Comparison of ENCODE assay signal across 17 mouse cellular contexts in genomic region chr1:132264577-132264976, GRCm38 (mm10). TPM values are rescaled to one million over a fixed set of nuclear protein-coding genes. Genes with fewer than 3 reads are reported as not detected.
A peak's percentile ranks its signal among the peaks of the same experiment; 100 is the strongest.
DNase-seq lines count a peak whose midpoint lies in the region; ATAC-seq and TF ChIP-seq lines count a peak whose summit lies in the region.
"Had no signal": no experiment of that assay in that cellular context is flagged by ENCODE, and none has a peak within 500 bp of the region (broad histone marks: within the 10 kb centered on the region; RNA-seq: fewer than 3 reads in every experiment).

No protein-coding gene starts in this region.

- TF ChIP-seq CTCF in C2C12 (IDR thresholded peaks at IDR 0.05; ENCODE audit: control insufficient read depth, insufficient read depth, insufficient read length) = no peak

- H3K79me3 ChIP-seq in C2C12 (ENCODE audit: low read depth) = no peaks in the 10 kb centered on the region

- H3K79me2 ChIP-seq in C2C12 (ENCODE audit: control insufficient read depth, insufficient read depth) = no peaks in the 10 kb centered on the region

- peak; percentile 1 for DNase-seq in CD4-positive, CD25-positive, alpha-beta regulatory T cell, adult 2 months (ENCODE audit: low read depth, low spot score)
- DNase-seq in R1 (ENCODE audit: low read depth, low spot score) = peak; percentile 89
- DNase-seq in liver = peak; percentile 69
- no peak for DNase-seq in kidney, postnatal 25 days
- no peak for DNase-seq in cerebellum, postnatal 36 days
- DNase-seq: cerebellum, adult 11 months had no signal

- H3K27me3 ChIP-seq in C2C12 (ENCODE audit: control insufficient read depth, insufficient read depth, insufficient read length) = no peaks in the 10 kb centered on the region
- H3K27me3 ChIP-seq: limb, embryonic 12.5 days had no signal

- no peaks in the 10 kb centered on the region for H3K36me3 ChIP-seq in C2C12 (ENCODE audit: control insufficient read depth, insufficient read depth)
- H3K36me3 ChIP-seq: embryonic facial prominence, embryonic 10.5 days; limb, embryonic 12.5 days had no signal

- no peak for ATAC-seq in CD4-positive, CD25-positive, alpha-beta regulatory T cell, adult 4 months
- no peak for ATAC-seq in megakaryocyte, adult 5-6 weeks (ENCODE audit: poor library complexity, severe bottlenecking)
- ATAC-seq: hindbrain, postnatal 0 days had no signal

- H3ac ChIP-seq in C2C12 (ENCODE audit: control insufficient read depth, insufficient read length, low read depth) = no peak overlapping the region

- no peak overlapping the region for H3K4me3 ChIP-seq in C2C12 (ENCODE audit: insufficient read depth, poor library complexity, severe bottlenecking)
- H3K4me3 ChIP-seq: embryonic facial prominence, embryonic 10.5 days; limb, embryonic 12.5 days had no signal

TF ChIP-seq in C2C12, 6 proteins besides CTCF, POLR2A, EP300 and RAD21:
- TF ChIP-seq MYOD1 (IDR thresholded peaks at IDR 0.05; ENCODE audit: control insufficient read depth, insufficient read length, low read depth) (no peak), CEBPB (IDR thresholded peaks at IDR 0.05; ENCODE audit: low read depth) (peak; percentile 20)

RNA-seq across cellular contexts. Expression of gene Klhdc8a, which starts 33.8 kb away (rescaled TPM):
- polyA plus RNA-seq in CD4-positive, CD25-positive, alpha-beta regulatory T cell, adult 4 months (2017; shearing (Covaris generic)) = under 1 TPM in 1 of 2 experiments, not detected in 1; 0.07 TPM
- 19.0 TPM for polyA plus RNA-seq in C2C12 (2012; fragmentation: generic; extraction: Trizol)
- not detected in 2 replicates for total RNA-seq in megakaryocyte, adult 5-6 weeks (2015)
- not detected in 2 replicates for total RNA-seq in megakaryocyte, adult 5-6 weeks (2017)

RNA-seq across cellular contexts. Expression of gene Gm10188, which starts 35.0 kb away (rescaled TPM):
- polyA plus RNA-seq in CD4-positive, CD25-positive, alpha-beta regulatory T cell, adult 4 months (2017; shearing (Covaris generic)) = not detected
- polyA plus RNA-seq in C2C12 (2012; fragmentation: generic; extraction: Trizol) = not detected
- total RNA-seq in megakaryocyte, adult 5-6 weeks (2015) = not detected in 2 replicates
- total RNA-seq in megakaryocyte, adult 5-6 weeks (2017) = not detected in 2 replicates
- total RNA-seq: gastrocnemius, adult 8-10 months; hindbrain, postnatal 0 days; layer of hippocampus, postnatal 25 days had no signal
- polyA plus RNA-seq: embryonic facial prominence, embryonic 10.5 days; forebrain, embryonic 11.5 days; heart, postnatal 0 days; kidney, embryonic 14.5 days; limb, embryonic 12.5 days had no signal

RNA-seq across cellular contexts. Expression of gene Nuak2, which starts 51.3 kb away (rescaled TPM):
- polyA plus RNA-seq in CD4-positive, CD25-positive, alpha-beta regulatory T cell, adult 4 months (2017; shearing (Covaris generic)) = 1 to 10 TPM; 2.0 to 4.3 TPM
- polyA plus RNA-seq in C2C12 (2012; fragmentation: generic; extraction: Trizol) = 11.7 TPM
- 23.9 and 24.2 TPM in 2 replicates for total RNA-seq in megakaryocyte, adult 5-6 weeks (2015)
- total RNA-seq in megakaryocyte, adult 5-6 weeks (2017) = 14.3 and 16.7 TPM in 2 replicates

Comparison
In these comparisons a context has a peak if more than half of its experiments do, and no peak if none do; other contexts are left out.
1. DNase-seq: peak in CD4-positive, CD25-positive, alpha-beta regulatory T cell, adult 2 months (single experiment), R1 (single experiment) and liver (single experiment); none in kidney, postnatal 25 days (0 of 2) and cerebellum, postnatal 36 days (0 of 2).
2. RNA of gene Klhdc8a, which starts 33.8 kb away (polyA plus RNA-seq): 19.0 TPM in C2C12 (single experiment); 0.07 TPM in CD4-positive, CD25-positive, alpha-beta regulatory T cell, adult 4 months; every median in the first group is over 10 times any median in the second.